ENCODE assay signal across 8 mouse cellular contexts in the genomic region with DNA sequence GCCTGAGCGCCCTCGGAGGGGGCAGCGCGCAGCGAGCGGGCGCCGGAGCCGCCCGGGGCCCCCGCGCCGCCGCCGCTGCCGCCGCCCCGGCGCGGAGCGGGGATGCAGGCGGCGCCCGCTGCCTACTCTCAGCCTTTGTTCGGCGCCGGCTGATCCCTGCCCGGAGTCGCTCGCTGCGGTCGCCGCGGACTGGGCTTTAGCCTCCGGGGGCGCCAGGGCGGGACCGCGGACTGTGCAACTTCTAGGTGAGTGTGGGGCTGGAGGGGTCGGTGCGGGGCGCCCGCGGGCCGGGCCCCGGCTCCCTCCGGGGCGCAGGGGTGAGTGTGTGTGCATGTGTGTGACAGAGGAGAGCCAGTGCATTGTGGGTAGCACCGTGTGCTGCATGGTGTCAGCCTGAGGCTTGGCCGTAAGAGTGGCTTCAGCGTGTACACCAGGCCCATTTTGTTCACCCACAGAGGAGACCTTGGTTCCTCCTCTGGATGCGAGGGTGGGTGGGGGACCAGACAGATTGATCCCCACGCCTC.
DNase-seq lines count a peak whose midpoint lies in the region; ATAC-seq and TF ChIP-seq lines count a peak whose summit lies in the region.

No protein-coding gene starts in this region.

- peaks cover 79% of the 10 kb centered on the region for H3K4me1 ChIP-seq in E14TG2a.4 (replicated peaks; ENCODE audit: low read depth, low read length)

- H3K4me3 ChIP-seq in E14TG2a.4 (replicated peaks; ENCODE audit: low read length): peak overlapping the region; percentile 86

- H3K9me3 ChIP-seq in E14TG2a.4 (ENCODE audit: low read length): no peaks in the 10 kb centered on the region

- H3K36me3 ChIP-seq in E14TG2a.4 (ENCODE audit: insufficient read depth, low read length): peaks cover 5% of the 10 kb centered on the region; the same call in 1 of the 2 replicates

- peaks cover 70% of the 10 kb centered on the region for H3K27me3 ChIP-seq in E14TG2a.4 (ENCODE audit: insufficient read depth, low read length)

- DNase-seq in B cell, adult 2 months: peak; percentile 72
- peak; percentile 77 for DNase-seq in embryo, embryonic 11 days
- DNase-seq in heart, postnatal 10 days: peak; percentile 72 to 77
- DNase-seq in left cerebral cortex, postnatal 14 days (ENCODE audit: low spot score in 2 of 2): peak; percentile 58 to 60
- peak; percentile 58 for DNase-seq in right cerebral cortex, postnatal 4 days
- DNase-seq in urinary bladder, postnatal 36 days (ENCODE audit: low spot score in 2 of 2): no peak

- intact Hi-C loops in heart, postnatal 10 days (cut with DNase I): loop anchor here (5.0 kb wide), 1 partner anchor 84 kb away; a partner anchor contains a TSS
- intact Hi-C loops in left cerebral cortex, postnatal 14 days (cut with DNase I): loop anchor here (2.0 to 5.0 kb wide), 2 partner anchors 34 to 59 kb away; no protein-coding TSS in a partner anchor

- ATAC-seq in megakaryocyte progenitor cell, adult 5-6 weeks (replicated peaks; ENCODE audit: poor library complexity): peak; percentile 49

- TF ChIP-seq CTCF in E14TG2a.4 (conservative IDR thresholded peaks at IDR 0.05; ENCODE audit: low read length): no peak

Comparison
In these comparisons a context has a peak if more than half of its experiments do, and no peak if none do; other contexts are left out.
1. DNase-seq: peak in B cell, adult 2 months (2 of 2), embryo, embryonic 11 days (single experiment), heart, postnatal 10 days (2 of 2), left cerebral cortex, postnatal 14 days (2 of 2) and right cerebral cortex, postnatal 4 days (single experiment); none in urinary bladder, postnatal 36 days (0 of 2).